Mouse (Mus musculus): ENCODE measurements at regions not wholly inside any gene's neighbourhood (a gene's known extent, or its start where the extent isn't known, plus 50 kb on each side); places are given as distances from the start of the nearest gene placed in this dataset.

GRCm38 (mm10) chr14:58976791-58977190, 165.9 kb downstream of the 1700129C05Rik start:
- H3K27ac ChIP-seq (ENCODE audit: low read length): no peak overlapping the region
- no peaks in the 10 kb centered on the region for H3K9me3 ChIP-seq (ENCODE audit: control insufficient read depth, low read length)
- H3K4me1 ChIP-seq (ENCODE audit: control insufficient read depth, insufficient read depth, low read length): no peaks in the 10 kb centered on the region
- H3K4me2 ChIP-seq (ENCODE audit: low read depth, low read length): no peak overlapping the region
- H3K9ac ChIP-seq (ENCODE audit: low read depth, low read length): no peak overlapping the region
- H3K4me3 ChIP-seq (ENCODE audit: low read length): no peak overlapping the region
- WGBS: 93% methylated on average over 4 of the region's 4 CpGs
- H3K27me3 ChIP-seq (replicated peaks; ENCODE audit: control insufficient read depth, insufficient read depth, low read length): no peaks in the 10 kb centered on the region
- no peaks in the 10 kb centered on the region for H3K36me3 ChIP-seq (ENCODE audit: control insufficient read depth, insufficient read depth, low read length)
- no peak for ATAC-seq

GRCm38 (mm10) chr14:58969248-58969647, 173.4 kb downstream of the 1700129C05Rik start:
- no peak overlapping the region for H3K27ac ChIP-seq (ENCODE audit: low read length)
- no peaks in the 10 kb centered on the region for H3K27me3 ChIP-seq (replicated peaks; ENCODE audit: control insufficient read depth, insufficient read depth, low read length)
- no peak overlapping the region for H3K9ac ChIP-seq (ENCODE audit: low read depth, low read length)
- H3K36me3 ChIP-seq (ENCODE audit: control insufficient read depth, insufficient read depth, low read length): no peaks in the 10 kb centered on the region
- no peaks in the 10 kb centered on the region for H3K9me3 ChIP-seq (ENCODE audit: control insufficient read depth, low read length)
- H3K4me3 ChIP-seq (ENCODE audit: low read length): no peak overlapping the region
- no peak overlapping the region for H3K4me2 ChIP-seq (ENCODE audit: low read depth, low read length)
- ATAC-seq: no peak
- WGBS: 47% methylated on average over 3 of the region's 3 CpGs
- no peaks in the 10 kb centered on the region for H3K4me1 ChIP-seq (ENCODE audit: control insufficient read depth, insufficient read depth, low read length)

GRCm38 (mm10) chr14:58967975-58968374, 174.7 kb downstream of the 1700129C05Rik start:
- ATAC-seq: no peak
- WGBS: 86% methylated on average over 5 of the region's 5 CpGs
- H3K4me1 ChIP-seq (ENCODE audit: control insufficient read depth, insufficient read depth, low read length): no peaks in the 10 kb centered on the region
- no peaks in the 10 kb centered on the region for H3K36me3 ChIP-seq (ENCODE audit: control insufficient read depth, insufficient read depth, low read length)
- H3K9ac ChIP-seq (ENCODE audit: low read depth, low read length): no peak overlapping the region
- H3K4me2 ChIP-seq (ENCODE audit: low read depth, low read length): no peak overlapping the region
- no peak overlapping the region for H3K27ac ChIP-seq (ENCODE audit: low read length)
- no peaks in the 10 kb centered on the region for H3K27me3 ChIP-seq (replicated peaks; ENCODE audit: control insufficient read depth, insufficient read depth, low read length)
- no peak overlapping the region for H3K4me3 ChIP-seq (ENCODE audit: low read length)
- no peaks in the 10 kb centered on the region for H3K9me3 ChIP-seq (ENCODE audit: control insufficient read depth, low read length)

GRCm38 (mm10) chr14:58967163-58967562, 175.5 kb downstream of the 1700129C05Rik start:
- Histone ChIP-seq H3K27me3 (replicated peaks; ENCODE audit: control insufficient read depth, insufficient read depth, low read length) (no peaks in the 10 kb centered on the region), H3K9ac (ENCODE audit: low read depth, low read length) (no peak overlapping the region), H3K36me3 (ENCODE audit: control insufficient read depth, insufficient read depth, low read length) (no peaks in the 10 kb centered on the region), H3K4me2 (ENCODE audit: low read depth, low read length) (no peak overlapping the region), H3K9me3 (ENCODE audit: control insufficient read depth, low read length) (no peaks in the 10 kb centered on the region), H3K4me3 (ENCODE audit: low read length) (no peak overlapping the region), H3K27ac (ENCODE audit: low read length) (no peak overlapping the region), H3K4me1 (ENCODE audit: control insufficient read depth, insufficient read depth, low read length) (no peaks in the 10 kb centered on the region)
- ATAC-seq: no peak
- 66% methylated on average over 1 of the region's 1 CpGs for WGBS

- no peak for ATAC-seq
- Histone ChIP-seq H3K4me1 (ENCODE audit: control insufficient read depth, insufficient read depth, low read length) (no peaks in the 10 kb centered on the region), H3K9me3 (ENCODE audit: control insufficient read depth, low read length) (no peaks in the 10 kb centered on the region), H3K27me3 (replicated peaks; ENCODE audit: control insufficient read depth, insufficient read depth, low read length) (no peaks in the 10 kb centered on the region), H3K36me3 (ENCODE audit: control insufficient read depth, insufficient read depth, low read length) (no peaks in the 10 kb centered on the region), H3K9ac (ENCODE audit: low read depth, low read length) (no peak overlapping the region), H3K27ac (ENCODE audit: low read length) (no peak overlapping the region), H3K4me3 (ENCODE audit: low read length) (no peak overlapping the region), H3K4me2 (ENCODE audit: low read depth, low read length) (no peak overlapping the region)
- whole genome bisulfite sequencing: 88% methylated on average over 2 of the region's 2 CpGs
These were observed 197.7 kb downstream of the 1700129C05Rik start for GRCm38 (mm10) chr14:58944958-58945357.

- no peak overlapping the region for H3K4me3 ChIP-seq (ENCODE audit: low read length)
- no peak overlapping the region for H3K4me2 ChIP-seq (ENCODE audit: low read depth, low read length)
- H3K9ac ChIP-seq (ENCODE audit: low read depth, low read length): no peak overlapping the region
- H3K4me1 ChIP-seq (ENCODE audit: control insufficient read depth, insufficient read depth, low read length): no peaks in the 10 kb centered on the region
- 81% methylated on average over 1 of the region's 1 CpGs for WGBS
- H3K9me3 ChIP-seq (ENCODE audit: control insufficient read depth, low read length): no peaks in the 10 kb centered on the region
- no peak for ATAC-seq
- H3K36me3 ChIP-seq (ENCODE audit: control insufficient read depth, insufficient read depth, low read length): no peaks in the 10 kb centered on the region
- H3K27ac ChIP-seq (ENCODE audit: low read length): no peak overlapping the region
- no peaks in the 10 kb centered on the region for H3K27me3 ChIP-seq (replicated peaks; ENCODE audit: control insufficient read depth, insufficient read depth, low read length)
These were observed 199.4 kb downstream of the 1700129C05Rik start for GRCm38 (mm10) chr14:58943267-58943765.

GRCm38 (mm10) chr14:58939086-58939485, 203.6 kb downstream of the 1700129C05Rik start:
- Histone ChIP-seq H3K9ac (ENCODE audit: low read depth, low read length) (no peak overlapping the region), H3K9me3 (ENCODE audit: control insufficient read depth, low read length) (no peaks in the 10 kb centered on the region), H3K4me2 (ENCODE audit: low read depth, low read length) (no peak overlapping the region), H3K27ac (ENCODE audit: low read length) (no peak overlapping the region), H3K36me3 (ENCODE audit: control insufficient read depth, insufficient read depth, low read length) (no peaks in the 10 kb centered on the region), H3K4me1 (ENCODE audit: control insufficient read depth, insufficient read depth, low read length) (0 out of 2 replicates have a peak, but pooled peaks cover 4% of the 10 kb centered on the region), H3K27me3 (replicated peaks; ENCODE audit: control insufficient read depth, insufficient read depth, low read length) (no peaks in the 10 kb centered on the region), H3K4me3 (ENCODE audit: low read length) (no peak overlapping the region)
- WGBS: 80% methylated on average over 1 of the region's 1 CpGs
- ATAC-seq: no peak

GRCm38 (mm10) chr14:58938601-58938970, 204.1 kb downstream of the 1700129C05Rik start:
- H3K9ac ChIP-seq (ENCODE audit: low read depth, low read length): no peak overlapping the region
- H3K27me3 ChIP-seq (replicated peaks; ENCODE audit: control insufficient read depth, insufficient read depth, low read length): no peaks in the 10 kb centered on the region
- H3K4me1 ChIP-seq (ENCODE audit: control insufficient read depth, insufficient read depth, low read length): 0 out of 2 replicates have a peak, but pooled peaks cover 4% of the 10 kb centered on the region
- WGBS: 70% methylated on average over 5 of the region's 5 CpGs
- no peaks in the 10 kb centered on the region for H3K36me3 ChIP-seq (ENCODE audit: control insufficient read depth, insufficient read depth, low read length)
- no peak overlapping the region for H3K4me2 ChIP-seq (ENCODE audit: low read depth, low read length)
- no peaks in the 10 kb centered on the region for H3K9me3 ChIP-seq (ENCODE audit: control insufficient read depth, low read length)
- no peak overlapping the region for H3K4me3 ChIP-seq (ENCODE audit: low read length)
- H3K27ac ChIP-seq (ENCODE audit: low read length): no peak overlapping the region
- ATAC-seq: no peak

- no peak overlapping the region for H3K4me2 ChIP-seq (ENCODE audit: low read depth, low read length)
- no peaks in the 10 kb centered on the region for H3K36me3 ChIP-seq (ENCODE audit: control insufficient read depth, insufficient read depth, low read length)
- WGBS: 66% methylated on average over 12 of the region's 12 CpGs
- no peak overlapping the region for H3K9ac ChIP-seq (ENCODE audit: low read depth, low read length)
- H3K27me3 ChIP-seq (replicated peaks; ENCODE audit: control insufficient read depth, insufficient read depth, low read length): no peaks in the 10 kb centered on the region
- H3K4me1 ChIP-seq (ENCODE audit: control insufficient read depth, insufficient read depth, low read length): 0 out of 2 replicates have a peak, but pooled peaks cover 4% of the 10 kb centered on the region
- no peak overlapping the region for H3K4me3 ChIP-seq (ENCODE audit: low read length)
- H3K9me3 ChIP-seq (ENCODE audit: control insufficient read depth, low read length): no peaks in the 10 kb centered on the region
- no peak overlapping the region for H3K27ac ChIP-seq (ENCODE audit: low read length)
- ATAC-seq: no peak
These were observed 204.7 kb downstream of the 1700129C05Rik start for GRCm38 (mm10) chr14:58937791-58938600.
